Mouse (Mus musculus) limb, embryonic 14.5 days (tissue): ENCODE measurements around the gene Wfdc15a. TPM values are rescaled to one million over a fixed set of nuclear protein-coding genes. Genes with fewer than 3 reads are reported as not detected.
A peak's percentile ranks its signal among the peaks of the same experiment; 100 is the strongest.

Experiments
- ATAC-seq: fragments of 200-750 bp; cut with Nextera tagmentation; 2 replicates; pipeline ENCODE4 v1.8.0; 2017; ENCODE audit warnings: low read depth, moderate number of reproducible peaks, moderate TSS enrichment; ENCODE audit not compliant: low FRiP score
- DNase-seq: peaks from one replicate; pipeline ENCODE4 v3.0.0-alpha.2; 2015; ENCODE audit warnings: low spot score
- H3K27ac ChIP-seq: fragments of 300-500 bp; sonication (generic); replicated peaks from 2 replicates; pipeline ENCODE4 v1.5.1; 2014; ENCODE audit warnings: low read depth, mild to moderate bottlenecking, low read length, moderate library complexity, mixed read lengths
- H3K27me3 ChIP-seq: fragments of 300-500 bp; sonication (generic); 2 replicates; pipeline ENCODE4 v1.6.1; 2014; ENCODE audit warnings: low read length, mixed read lengths; ENCODE audit not compliant: control insufficient read depth, insufficient read depth
- H3K36me3 ChIP-seq: fragments of 300-500 bp; sonication (generic); 2 replicates; pipeline ENCODE4 v1.6.1; 2014; ENCODE audit warnings: mild to moderate bottlenecking, low read length, moderate library complexity, mixed read lengths; ENCODE audit not compliant: control insufficient read depth, insufficient read depth
- H3K4me1 ChIP-seq: fragments of 300-500 bp; sonication (generic); 2 replicates; pipeline ENCODE4 v1.6.1; 2014; ENCODE audit warnings: antibody characterized with exemption, low read length, mixed read lengths; ENCODE audit not compliant: control insufficient read depth, insufficient read depth
- H3K4me2 ChIP-seq: fragments of 300-500 bp; sonication (generic); replicated peaks from 2 replicates; pipeline ENCODE4 v1.6.1; 2014; ENCODE audit warnings: low read depth, mild to moderate bottlenecking, low read length, moderate library complexity; ENCODE audit not compliant: severe bottlenecking
- H3K4me3 ChIP-seq: fragments of 300-500 bp; sonication (generic); replicated peaks from 2 replicates; pipeline ENCODE4 v1.5.1; 2014; ENCODE audit warnings: low read length
- H3K9ac ChIP-seq: fragments of 300-500 bp; sonication (generic); 2 replicates; pipeline ENCODE4 v1.6.1; 2014; ENCODE audit warnings: mild to moderate bottlenecking, low read depth, low read length, moderate library complexity; ENCODE audit not compliant: severe bottlenecking
- H3K9me3 ChIP-seq: fragments of 300-500 bp; sonication (generic); 2 replicates; pipeline ENCODE4 v1.6.1; 2016; ENCODE audit warnings: low read length; ENCODE audit not compliant: control insufficient read depth
- POLR2A ChIP-seq: fragments of 200-500 bp; IDR thresholded peaks from 2 replicates; pipeline ENCODE4 v1.8.0; 2012; ENCODE audit warnings: inconsistent platforms, mild to moderate bottlenecking, moderate library complexity, borderline replicate concordance; ENCODE audit not compliant: insufficient read depth, insufficient read length; ENCODE audit errors: extremely low read depth
- WGBS: fragments of 180-500 bp; shearing (Covaris S2); extraction: QIAGEN DNeasy Blood & Tissue Kit; methylation state at CpG from one replicate; pipeline ENCODE4 v1.1.7; 2014; 5-methylcytosine and 5-hydroxymethylcytosine counted together
- polyA plus RNA-seq, 2 experiments: library from polyadenylated mRNA; depleted of rRNA in 1 of 2; stranded (reverse) in 1 of 2; unstranded in 1 of 2; fragments of >200 nt; fragmentation: Nextera tagmentation in 1 of 2; extraction: Ambion mirVana in 1 of 2; gene quantifications; 2 replicates each; pipeline versions ENCODE4 v1.2.1 to v1.2.3; 2012 to 2014

Wfdc15a gene
- polyA plus RNA-seq, 2 experiments = not detected

DNA sequence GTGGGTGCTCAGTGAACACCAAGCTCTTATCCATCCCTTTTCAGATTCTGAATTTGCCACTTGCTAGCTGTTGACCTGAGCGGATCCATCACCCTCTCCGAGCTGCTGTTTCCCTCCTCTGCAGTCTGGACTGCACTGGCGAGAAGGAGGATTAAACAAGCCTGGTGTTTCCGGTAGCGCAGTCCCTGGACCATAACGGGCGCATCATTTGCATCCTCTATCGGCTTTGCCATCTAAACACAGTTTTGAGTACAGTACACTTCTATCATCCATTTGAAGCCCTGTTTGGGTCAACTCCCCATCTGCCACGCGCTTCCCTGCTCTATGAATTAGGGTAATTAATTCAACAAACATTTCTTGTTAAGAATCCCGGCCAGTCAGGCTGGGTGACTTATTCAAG is 29.6 kb downstream of the Wfdc15a start:
- H3K36me3 ChIP-seq = no peaks in the 10 kb centered on the region
- ATAC-seq (no peak), DNase-seq (no peak)
- no peak overlapping the region for H3K27ac ChIP-seq
- H3K4me1 ChIP-seq = peaks cover 18% of the 10 kb centered on the region
- WGBS = 4% methylated on average over 11 of the region's 11 CpGs
- H3K4me2 ChIP-seq = peak overlapping the region; percentile 45
- H3K27me3 ChIP-seq = peaks cover 65% of the 10 kb centered on the region
- no peak for TF ChIP-seq POLR2A
- H3K9ac ChIP-seq = no peak overlapping the region
- H3K4me3 ChIP-seq = peak overlapping the region; percentile 27
- H3K9me3 ChIP-seq = no peaks in the 10 kb centered on the region

GRCm38 (mm10) chr2:164168571-164168946 is 31.4 kb downstream of the Wfdc15a start:
- Histone ChIP-seq H3K4me1 (peaks cover 15% of the 10 kb centered on the region), H3K27ac (no peak overlapping the region), H3K9me3 (no peaks in the 10 kb centered on the region), H3K4me2 (peak overlapping the region; percentile 73), H3K9ac (peak overlapping the region; percentile 46), H3K36me3 (peaks cover 2% of the 10 kb centered on the region; the same call in 1 of the 2 replicates), H3K4me3 (peak overlapping the region; percentile 39), H3K27me3 (peaks cover 65% of the 10 kb centered on the region)
- WGBS = 8% methylated on average over 38 of the region's 42 CpGs
- ATAC-seq = no peak
- DNase-seq = no peak
- no peak for TF ChIP-seq POLR2A

GRCm38 (mm10) chr2:164167752-164168570 is 32.0 kb downstream of the Wfdc15a start:
- Histone ChIP-seq H3K9me3 (no peaks in the 10 kb centered on the region), H3K4me1 (peaks cover 15% of the 10 kb centered on the region), H3K9ac (peak overlapping the region; percentile 46), H3K4me2 (peak overlapping the region; percentile 73), H3K4me3 (peak overlapping the region; percentile 39), H3K27me3 (peaks cover 65% of the 10 kb centered on the region), H3K27ac (no peak overlapping the region), H3K36me3 (peaks cover 2% of the 10 kb centered on the region; the same call in 1 of the 2 replicates)
- DNase-seq (no peak), ATAC-seq (peak; percentile 31; the same call in 1 of the 2 replicates)
- 12% methylated on average over 82 of the region's 90 CpGs for WGBS
- no peak for TF ChIP-seq POLR2A

GRCm38 (mm10) chr2:164164941-164165340 is 35.0 kb downstream of the Wfdc15a start:
- no peak for TF ChIP-seq POLR2A
- H3K27me3 ChIP-seq = peaks cover 44% of the 10 kb centered on the region

DNA sequence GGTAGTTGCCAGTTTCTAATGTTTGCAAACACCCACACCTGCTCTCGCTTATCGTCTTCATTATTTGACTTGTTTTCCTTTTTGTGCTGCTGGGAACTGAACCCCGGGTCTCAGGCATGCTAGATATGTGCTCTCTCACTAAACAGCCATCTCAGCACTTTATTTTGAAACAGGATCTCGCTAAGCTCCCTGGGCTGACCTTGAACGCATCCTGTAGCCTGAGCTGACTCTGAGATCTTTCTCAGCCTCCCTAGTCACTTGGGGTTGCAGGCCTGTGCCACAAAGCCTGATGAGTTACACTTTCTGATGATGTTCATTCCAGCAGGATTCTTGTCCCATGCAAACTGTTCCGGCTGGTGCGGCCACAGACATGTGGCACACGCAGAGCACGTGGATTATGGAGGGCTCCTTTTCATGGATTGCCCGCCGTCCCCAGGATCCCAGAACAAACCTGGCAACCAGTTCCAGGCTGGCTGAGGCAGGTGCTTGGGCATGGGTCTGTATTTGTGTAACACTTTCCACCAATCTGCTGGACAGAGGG is 38.3 kb downstream of the Wfdc15a start:
- H3K27ac ChIP-seq = no peak overlapping the region

More at GRCm38 (mm10) chr2:164164941-164165340, 35.0 kb downstream of the Wfdc15a start:
- ATAC-seq (no peak), DNase-seq (no peak)
- 89% methylated on average over 5 of the region's 5 CpGs for WGBS
- H3K4me3 ChIP-seq = no peak overlapping the region
- H3K9me3 ChIP-seq = no peaks in the 10 kb centered on the region
- no peak overlapping the region for H3K4me2 ChIP-seq
- H3K36me3 ChIP-seq = peaks cover 2% of the 10 kb centered on the region; the same call in 1 of the 2 replicates
- no peak overlapping the region for H3K27ac ChIP-seq
- H3K9ac ChIP-seq = no peak overlapping the region
- H3K4me1 ChIP-seq = peaks cover 5% of the 10 kb centered on the region

More for the DNA sequence above, 38.3 kb downstream of the Wfdc15a start:
- H3K9ac ChIP-seq = no peak overlapping the region
- H3K36me3 ChIP-seq = peaks cover 2% of the 10 kb centered on the region
- 79% methylated on average over 11 of the region's 11 CpGs for WGBS
- ATAC-seq (no peak), DNase-seq (no peak)
- H3K4me3 ChIP-seq = no peak overlapping the region
- no peaks in the 10 kb centered on the region for H3K9me3 ChIP-seq
- TF ChIP-seq POLR2A = no peak
- H3K4me1 ChIP-seq = no peaks in the 10 kb centered on the region; the same call in 1 of the 2 replicates
- H3K4me2 ChIP-seq = no peak overlapping the region
- H3K27me3 ChIP-seq = peaks cover 10% of the 10 kb centered on the region
